Mouse (Mus musculus): Measurements from ENCODE around the gene Ublcp1. TPM values are rescaled to one million over a fixed set of nuclear protein-coding genes. Genes with fewer than 3 reads are reported as not detected.

The Ublcp1 gene
- total RNA-seq, 2 experiments from 2014 or later, result 20.8 to 25.9 TPM

GRCm38 (mm10) chr11:44422337-44423111 lies 47.8 kb downstream of the Ublcp1 start:
- no peak for DNase-seq (ENCODE audit: low spot score in 2 of 2)

DNA sequence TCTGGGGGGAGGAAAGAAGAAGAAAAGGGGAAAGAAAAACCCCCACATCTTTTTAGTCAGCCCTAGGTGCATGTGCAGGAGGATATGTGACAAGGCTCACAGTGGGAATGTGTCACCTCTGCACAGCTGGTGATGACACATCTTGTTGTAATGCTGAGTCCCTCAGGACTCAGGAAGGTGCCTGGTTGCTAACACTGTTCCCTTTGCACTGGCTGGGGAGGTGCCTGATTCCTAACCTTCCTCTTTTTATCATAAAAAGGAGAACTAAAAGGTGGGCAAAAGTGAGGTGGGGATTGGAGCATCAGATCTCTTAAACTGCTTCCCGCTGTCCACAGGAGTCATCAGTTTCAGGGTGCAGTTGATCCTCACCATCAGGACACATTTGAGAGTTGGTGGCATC lies 52.9 kb downstream of the Ublcp1 start:
- no peak for DNase-seq (ENCODE audit: low spot score in 2 of 2)

- DNase-seq (ENCODE audit: low spot score in 2 of 2), result no peak
These were observed 55.7 kb downstream of the Ublcp1 start for GRCm38 (mm10) chr11:44414605-44415004.

- DNase-seq (ENCODE audit: low spot score in 2 of 2), result no peak
These were observed 56.9 kb downstream of the Ublcp1 start for GRCm38 (mm10) chr11:44413371-44413770.

- no peak for DNase-seq (ENCODE audit: low spot score in 2 of 2)
These were observed 58.0 kb downstream of the Ublcp1 start for GRCm38 (mm10) chr11:44412276-44412675.

DNA sequence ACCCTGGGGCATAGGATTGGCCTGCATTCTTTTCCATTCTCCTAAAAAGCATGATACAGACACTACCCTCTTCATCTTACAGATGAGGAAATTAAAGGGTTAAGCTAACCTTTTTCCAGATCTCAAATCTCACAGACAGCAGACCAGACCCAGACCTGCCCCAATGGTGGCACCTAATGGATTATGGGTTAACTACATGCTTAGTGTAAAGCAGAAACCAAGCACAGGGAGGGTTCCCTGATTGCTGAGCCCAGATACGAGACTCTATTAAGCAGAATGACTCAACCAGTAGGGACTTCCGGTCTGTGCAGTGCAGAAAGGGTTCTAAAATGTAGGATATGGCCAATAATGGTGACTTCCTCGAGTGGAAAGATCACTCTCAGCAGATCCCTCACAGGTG lies 59.9 kb downstream of the Ublcp1 start:
- no peak for DNase-seq (ENCODE audit: low spot score in 2 of 2)

DNA sequence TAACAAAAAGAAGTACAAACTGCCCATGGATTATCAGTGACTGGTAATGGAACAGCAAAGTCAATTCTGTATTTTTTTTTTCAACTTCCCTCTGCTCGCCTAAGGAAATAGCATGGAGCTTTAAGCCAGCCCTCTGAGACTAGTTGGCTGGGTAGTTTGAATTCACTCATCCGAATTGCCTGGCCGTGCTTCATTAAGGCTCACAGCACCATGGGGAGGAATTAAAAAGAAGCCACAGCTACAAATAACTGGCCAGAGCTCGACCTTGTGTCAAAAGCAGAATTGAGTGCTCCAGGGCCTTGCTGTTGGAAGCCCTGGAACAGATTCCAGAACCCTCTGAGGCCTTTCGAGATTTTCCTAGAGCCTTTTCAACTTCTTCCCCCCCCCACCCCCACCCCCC lies 61.7 kb downstream of the Ublcp1 start:
- DNase-seq (ENCODE audit: low spot score in 2 of 2), result no peak

DNA sequence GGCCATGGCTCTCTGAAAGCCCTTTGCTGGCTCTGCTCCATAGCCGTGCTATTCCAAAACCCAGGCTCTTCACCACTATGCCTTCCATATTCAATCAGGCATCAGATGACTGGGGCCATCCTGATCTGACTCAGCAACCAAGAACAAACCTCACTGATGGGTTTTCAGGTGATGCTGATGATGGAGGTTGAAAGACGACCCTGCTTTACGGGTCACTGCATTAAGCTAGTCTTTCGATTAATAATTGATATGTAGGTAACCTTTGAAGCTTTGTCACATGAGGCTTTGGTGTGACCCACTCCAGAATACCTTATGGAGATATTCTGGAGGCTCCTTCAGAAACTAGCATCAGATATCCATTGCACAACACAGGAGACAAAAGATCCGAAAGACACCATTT lies 63.8 kb downstream of the Ublcp1 start:
- no peak for DNase-seq (ENCODE audit: low spot score in 2 of 2)

DNA sequence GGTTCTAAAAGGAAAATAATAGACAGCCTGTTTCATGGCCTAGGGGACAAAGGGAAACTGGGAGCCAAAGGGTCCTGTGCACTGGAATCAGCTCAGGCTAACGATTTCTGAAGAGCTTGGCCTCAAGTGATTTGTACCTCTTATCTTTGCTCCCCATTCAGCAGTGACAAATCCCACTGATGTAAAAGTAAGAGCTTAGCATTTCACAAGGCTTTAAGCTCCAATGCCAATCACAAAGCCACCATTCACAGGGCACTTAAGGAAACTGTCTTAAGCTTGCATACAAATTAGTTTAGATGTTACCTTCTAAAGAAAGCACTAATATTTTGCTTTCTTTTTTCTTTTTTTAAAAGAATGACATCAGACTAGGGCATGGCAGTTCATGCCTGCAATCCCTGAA lies 64.3 kb downstream of the Ublcp1 start:
- DNase-seq (ENCODE audit: low spot score in 2 of 2), result no peak

DNA sequence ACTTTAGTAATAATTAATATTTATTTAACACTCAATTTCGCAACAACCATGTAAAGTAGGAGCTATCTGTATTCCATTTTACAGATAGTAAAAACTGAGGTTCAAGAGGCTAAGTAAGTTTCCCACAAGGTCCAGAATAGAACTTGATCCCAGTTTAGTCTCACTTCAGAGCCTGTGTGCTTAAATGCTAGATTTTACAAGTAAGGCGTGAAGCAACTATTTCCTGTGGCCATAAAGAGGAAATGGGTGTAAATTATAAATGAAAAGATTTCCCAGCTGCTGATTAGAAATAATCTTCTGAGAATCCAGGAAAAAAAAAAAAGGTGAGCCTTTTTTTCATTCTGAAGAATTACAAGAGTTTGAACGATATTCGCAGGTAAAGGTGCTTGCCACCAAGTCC lies 65.2 kb downstream of the Ublcp1 start:
- no peak for DNase-seq (ENCODE audit: low spot score in 2 of 2)

Small RNA genes lying within 50 kb of the gene (microRNA-seq; reads per million reads assigned to microRNA genes)
- not detected for gene Gm22121

Other genes starting within 250 kb of the Ublcp1 start
- gene Il12b, start 70.4 kb downstream of the Ublcp1 start, total RNA-seq (2021), result not detected
- gene Rnf145, start 48.5 kb upstream of the Ublcp1 start, total RNA-seq (2021), result 10 to 100 TPM; 30.6 to 32.2 TPM
- gene Ebf1, start 146.8 kb upstream of the Ublcp1 start, total RNA-seq (2021), result 10 to 100 TPM; 55.7 to 56.6 TPM